Mouse (Mus musculus) heart, embryonic 14.5 days (tissue): ENCODE results near the gene Mafk. TPM values are rescaled to one million over a fixed set of nuclear protein-coding genes. Genes with fewer than 3 reads are reported as not detected.

ENCODE experiments used
- ATAC-seq: fragments of 200-750 bp; cut with Nextera tagmentation; 2 replicates; pipeline ENCODE4 v1.8.0; 2017; ENCODE audit warnings: low read depth, moderate TSS enrichment; ENCODE audit not compliant: insufficient number of reproducible peaks, insufficient read depth, low FRiP score
- H3K27ac ChIP-seq, 2 experiments: fragments of 200-500 bp in 1 of 2; fragments of 300-500 bp in 1 of 2; sonication (generic) in 1 of 2; replicated peaks in 1 of 2; 2 replicates each; pipeline ENCODE4 v1.5.1; 2012 to 2014; ENCODE audit warnings: low read depth in 2 of 2, low read length in 2 of 2, control low read depth in 1 of 2, mild to moderate bottlenecking in 1 of 2, mixed read lengths in 1 of 2; ENCODE audit not compliant: control insufficient read depth in 1 of 2, insufficient read depth in 1 of 2
- H3K27me3 ChIP-seq: fragments of 300-500 bp; sonication (generic); 2 replicates; pipeline ENCODE4 v1.6.1; 2014; ENCODE audit warnings: mild to moderate bottlenecking, low read length, control low read depth; ENCODE audit not compliant: control insufficient read depth, insufficient read depth
- H3K36me3 ChIP-seq: fragments of 300-500 bp; sonication (generic); 2 replicates; pipeline ENCODE4 v1.6.1; 2014; ENCODE audit warnings: mild to moderate bottlenecking, control low read depth, low read length, mixed read lengths; ENCODE audit not compliant: control insufficient read depth, insufficient read depth
- H3K4me1 ChIP-seq, 2 experiments: fragments of 200-500 bp in 1 of 2; fragments of 300-500 bp in 1 of 2; sonication (generic) in 1 of 2; 2 replicates each; pipeline ENCODE4 v1.6.1; 2012 to 2014; ENCODE audit warnings: low read length in 2 of 2, control low read depth in 1 of 2, mixed read lengths in 1 of 2; ENCODE audit not compliant: control insufficient read depth in 2 of 2, insufficient read depth in 2 of 2
- H3K4me2 ChIP-seq: fragments of 300-500 bp; sonication (generic); 2 replicates; pipeline ENCODE4 v1.6.1; 2014; ENCODE audit warnings: mild to moderate bottlenecking, low read length
- H3K4me3 ChIP-seq, 2 experiments: fragments of 200-500 bp in 1 of 2; fragments of 300-500 bp in 1 of 2; sonication (generic) in 1 of 2; 2 replicates each; pipeline ENCODE4 v1.5.1; 2012 to 2014; ENCODE audit warnings: low read length in 2 of 2, mild to moderate bottlenecking in 2 of 2, control low read depth in 1 of 2, low read depth in 1 of 2, moderate library complexity in 1 of 2; ENCODE audit not compliant: control insufficient read depth in 1 of 2, insufficient read depth in 1 of 2
- H3K9ac ChIP-seq: fragments of 300-500 bp; sonication (generic); 2 replicates; pipeline ENCODE4 v1.6.1; 2014; ENCODE audit warnings: mild to moderate bottlenecking, low read length
- H3K9me3 ChIP-seq: fragments of 300-500 bp; sonication (generic); 2 replicates; pipeline ENCODE4 v1.6.1; 2016; ENCODE audit warnings: low read length, control low read depth; ENCODE audit not compliant: control insufficient read depth
- WGBS: fragments of 180-500 bp; shearing (Covaris S2); extraction: QIAGEN DNeasy Blood & Tissue Kit; methylation state at CpG from one replicate; pipeline ENCODE4 v1.1.7; 2014; 5-methylcytosine and 5-hydroxymethylcytosine counted together
- polyA plus RNA-seq: library from polyadenylated mRNA; unstranded; fragments of >200 nt; fragmentation: Nextera tagmentation; extraction: Ambion mirVana; gene quantifications from 2 replicates; pipeline ENCODE4 v1.2.1, GENCODE M21; 2014

Mafk gene
- polyA plus RNA-seq, 1 experiment from 2014 or later = 11.2 TPM

GRCm38 (mm10) chr5:139756586-139756985, 34.7 kb upstream of the Mafk start:
- Histone ChIP-seq H3K9me3 (no peaks in the 10 kb centered on the region), H3K36me3 (peaks cover 93% of the 10 kb centered on the region), H3K27ac (no peak overlapping the region), H3K27me3 (no peaks in the 10 kb centered on the region), H3K9ac (no peak overlapping the region), H3K4me1 (no peaks in the 10 kb centered on the region), H3K4me3 (no peak overlapping the region), H3K4me2 (no peak overlapping the region)
- no peak for ATAC-seq
- 94% methylated on average over 2 of the region's 2 CpGs for WGBS

- Histone ChIP-seq H3K4me3 (no peak overlapping the region), H3K9ac (no peak overlapping the region), H3K4me1 (no peaks in the 10 kb centered on the region), H3K4me2 (no peak overlapping the region), H3K36me3 (peaks cover 97% of the 10 kb centered on the region), H3K27me3 (no peaks in the 10 kb centered on the region), H3K9me3 (no peaks in the 10 kb centered on the region), H3K27ac (no peak overlapping the region)
- ATAC-seq = no peak
- WGBS = 83% methylated on average over 16 of the region's 16 CpGs
Observed at GRCm38 (mm10) chr5:139758096-139758495, 33.2 kb upstream of the Mafk start.

GRCm38 (mm10) chr5:139764296-139764695, 27.0 kb upstream of the Mafk start:
- Histone ChIP-seq H3K4me3 (no peak overlapping the region), H3K4me1 (no peaks in the 10 kb centered on the region), H3K9me3 (no peaks in the 10 kb centered on the region), H3K27ac (no peak overlapping the region), H3K9ac (no peak overlapping the region), H3K27me3 (no peaks in the 10 kb centered on the region), H3K4me2 (no peak overlapping the region), H3K36me3 (peaks cover 100% of the 10 kb centered on the region)
- ATAC-seq = no peak; the same call in 1 of the 2 replicates
- 77% methylated on average over 11 of the region's 11 CpGs for WGBS

GRCm38 (mm10) chr5:139768216-139768615, 23.1 kb upstream of the Mafk start:
- no peaks in the 10 kb centered on the region for H3K4me1 ChIP-seq
- no peak for ATAC-seq
- H3K9ac ChIP-seq = no peak overlapping the region
- peaks cover 97% of the 10 kb centered on the region for H3K36me3 ChIP-seq
- H3K27ac ChIP-seq = no peak overlapping the region
- H3K9me3 ChIP-seq = no peaks in the 10 kb centered on the region
- no peaks in the 10 kb centered on the region for H3K27me3 ChIP-seq
- H3K4me3 ChIP-seq = no peak overlapping the region
- WGBS = 92% methylated on average over 8 of the region's 8 CpGs
- no peak overlapping the region for H3K4me2 ChIP-seq

- Histone ChIP-seq H3K36me3 (peaks cover 33% of the 10 kb centered on the region), H3K27me3 (no peaks in the 10 kb centered on the region), H3K4me3 (peak within 1 kb of the TSS; percentile 95 to 97), H3K4me1 (peaks cover 0 to 9% of the 10 kb centered on the region in 2 experiments; a peak in 2 of 4 replicates), H3K9me3 (no peaks in the 10 kb centered on the region), H3K27ac (no peak within 1 kb of the TSS), H3K9ac (peak within 1 kb of the TSS; percentile 90), H3K4me2 (peak within 1 kb of the TSS; percentile 93)
- WGBS = under 1% methylated on average over 55 of the region's 55 CpGs
- ATAC-seq = peak; percentile 67
Observed at GRCm38 (mm10) chr5:139775216-139775926, 15.9 kb upstream of the Mafk start, which contains the start of gene Ints1. Gene Ints1, minus strand, starts transcription at chr5:139775674.

- 65% methylated on average over 5 of the region's 5 CpGs for WGBS
- Histone ChIP-seq H3K9me3 (no peaks in the 10 kb centered on the region), H3K27ac (no peak overlapping the region)
Observed at GRCm38 (mm10) chr5:139776966-139777365, 14.3 kb upstream of the Mafk start.

GRCm38 (mm10) chr5:139781406-139781805, 9.9 kb upstream of the Mafk start:
- Histone ChIP-seq H3K27me3 (no peaks in the 10 kb centered on the region), H3K4me1 (no peaks in the 10 kb centered on the region), H3K4me3 (no peak overlapping the region), H3K36me3 (no peaks in the 10 kb centered on the region), H3K4me2 (no peak overlapping the region), H3K27ac (no peak overlapping the region), H3K9ac (no peak overlapping the region), H3K9me3 (no peaks in the 10 kb centered on the region)
- WGBS = 68% methylated on average over 8 of the region's 8 CpGs
- no peak for ATAC-seq

More at GRCm38 (mm10) chr5:139776966-139777365, 14.3 kb upstream of the Mafk start:
- H3K9ac ChIP-seq = no peak overlapping the region
- ATAC-seq = no peak
- no peak overlapping the region for H3K4me2 ChIP-seq
- H3K4me3 ChIP-seq = no peak overlapping the region
- peaks cover 17% of the 10 kb centered on the region for H3K36me3 ChIP-seq
- no peaks in the 10 kb centered on the region for H3K27me3 ChIP-seq
- peaks cover 0 to 9% of the 10 kb centered on the region in 2 experiments; a peak in 2 of 4 replicates for H3K4me1 ChIP-seq

- no peak for ATAC-seq
- Histone ChIP-seq H3K9ac (no peak overlapping the region), H3K4me3 (no peak overlapping the region), H3K9me3 (no peaks in the 10 kb centered on the region), H3K36me3 (no peaks in the 10 kb centered on the region), H3K4me1 (peaks cover 24 to 26% of the 10 kb centered on the region in 2 experiments), H3K4me2 (no peak overlapping the region), H3K27me3 (no peaks in the 10 kb centered on the region), H3K27ac (no peak overlapping the region)
- 57% methylated on average over 4 of the region's 4 CpGs for WGBS
Observed at GRCm38 (mm10) chr5:139789466-139789865, 1.8 kb upstream of the Mafk start.
